Mouse (Mus musculus) frontal cortex, postnatal 25 days (tissue): ENCODE data around the gene Ank3.

Experiments used
- DNase-seq, 2 experiments: peaks; one replicate each; pipeline ENCODE4 v3.0.0; 2022; ENCODE audit warnings: low spot score in 2 of 2

The Ank3 gene

DNA sequence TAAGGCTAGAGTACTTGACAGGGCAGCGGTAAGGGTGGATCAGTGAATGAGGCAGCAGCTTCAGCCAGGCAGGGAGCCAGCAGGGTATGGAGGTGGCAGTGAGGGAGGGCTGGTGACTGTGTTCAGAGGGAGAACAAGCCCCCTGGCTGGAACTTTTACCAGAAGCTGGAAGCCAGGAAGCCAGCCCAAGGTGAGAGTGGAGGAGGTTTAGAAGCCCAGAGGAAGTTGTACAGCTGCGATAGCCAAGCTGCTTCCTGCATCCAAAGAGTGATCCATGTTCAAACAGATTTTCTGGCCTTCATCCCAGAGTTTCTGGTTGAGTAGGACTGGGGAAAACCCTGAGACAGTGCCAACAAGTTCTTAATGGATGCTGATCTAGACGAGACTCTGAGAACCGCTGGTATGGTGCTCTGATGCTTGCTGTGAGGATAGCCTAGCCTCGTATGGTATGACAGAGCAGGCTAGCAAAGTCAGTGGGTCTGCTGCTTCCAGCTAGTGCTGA is 213.3 kb downstream of the Ank3 start:
- DNase-seq: peak in 1 of 2 experiments; percentile 47

DNA sequence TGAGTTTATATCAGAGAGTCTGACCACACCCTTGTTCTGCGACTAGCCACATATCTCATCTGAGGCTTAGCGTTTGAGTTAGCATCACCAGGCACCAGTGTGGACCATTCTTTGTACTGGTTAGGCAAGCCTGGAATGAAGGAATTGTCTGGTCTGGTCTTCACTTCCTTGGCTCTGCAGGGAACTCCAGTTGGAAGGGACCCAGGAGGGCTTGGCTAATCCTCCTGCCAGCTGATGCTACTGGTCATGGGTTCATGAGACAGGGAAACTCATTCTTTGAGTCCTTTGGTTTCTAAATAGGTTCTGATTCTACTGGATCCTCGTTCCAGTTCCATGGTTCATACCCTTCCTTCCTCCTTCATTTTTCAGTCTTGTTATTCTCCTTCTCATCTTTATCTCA is 218.4 kb downstream of the Ank3 start:
- DNase-seq: no peak

GRCm38 (mm10) chr10:69617537-69618112 is 219.1 kb downstream of the Ank3 start:
- DNase-seq: no peak

GRCm38 (mm10) chr10:69620692-69621382 is 222.3 kb downstream of the Ank3 start:
- no peak for DNase-seq

GRCm38 (mm10) chr10:69627767-69628166 is 229.2 kb downstream of the Ank3 start:
- DNase-seq: no peak

DNA sequence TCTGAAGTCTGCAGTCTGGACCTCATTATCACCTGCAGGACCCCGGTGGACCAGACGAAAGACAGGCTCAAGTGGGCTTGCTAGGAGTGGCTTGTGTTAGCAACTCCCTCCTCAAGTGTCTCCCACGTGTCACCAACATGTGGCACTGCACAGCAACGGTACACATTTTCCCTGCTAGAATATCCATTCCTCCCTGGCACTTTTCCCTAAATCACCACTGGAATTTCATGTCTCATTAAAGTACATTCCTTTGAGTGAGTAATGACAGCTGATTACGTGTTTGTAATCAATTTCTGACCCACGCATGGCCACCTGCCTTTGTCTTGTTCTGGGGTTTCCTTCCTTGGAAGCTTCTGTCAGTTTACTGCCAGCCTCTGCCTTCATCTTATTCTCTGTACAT is 230.2 kb downstream of the Ank3 start:
- DNase-seq: no peak

DNA sequence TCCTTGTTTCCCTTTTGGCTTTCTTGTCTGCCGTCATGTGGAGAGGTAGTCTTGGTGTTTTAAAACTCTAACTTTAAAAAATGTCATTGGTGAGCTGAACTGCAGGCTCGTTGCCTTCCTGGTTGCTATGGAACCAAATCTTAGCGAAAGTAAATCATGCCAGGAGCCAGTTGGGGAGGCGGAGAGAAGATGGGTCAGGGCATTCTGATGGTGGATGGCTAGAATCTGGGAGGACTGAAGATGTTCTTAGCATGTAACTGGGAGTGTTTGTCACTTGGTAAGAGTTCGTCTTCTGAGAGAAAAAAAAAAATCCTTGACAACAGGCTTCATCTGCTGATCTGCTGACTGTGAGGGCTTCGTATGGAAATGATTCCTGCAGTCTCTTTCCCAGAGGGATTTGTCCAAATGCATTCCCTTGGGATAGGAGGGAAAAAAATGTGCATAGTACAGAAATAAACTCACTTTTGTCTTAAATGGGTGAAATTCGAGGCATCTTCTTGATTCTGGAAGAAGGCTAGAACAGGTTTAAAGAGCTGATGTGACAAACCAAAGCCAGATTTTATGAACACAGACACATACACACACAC is 232.3 kb downstream of the Ank3 start:
- no peak for DNase-seq

- no peak for DNase-seq
Observed at GRCm38 (mm10) chr10:69632885-69633284, 234.3 kb downstream of the Ank3 start.

GRCm38 (mm10) chr10:69634891-69635290 is 236.3 kb downstream of the Ank3 start:
- DNase-seq: no peak

DNA sequence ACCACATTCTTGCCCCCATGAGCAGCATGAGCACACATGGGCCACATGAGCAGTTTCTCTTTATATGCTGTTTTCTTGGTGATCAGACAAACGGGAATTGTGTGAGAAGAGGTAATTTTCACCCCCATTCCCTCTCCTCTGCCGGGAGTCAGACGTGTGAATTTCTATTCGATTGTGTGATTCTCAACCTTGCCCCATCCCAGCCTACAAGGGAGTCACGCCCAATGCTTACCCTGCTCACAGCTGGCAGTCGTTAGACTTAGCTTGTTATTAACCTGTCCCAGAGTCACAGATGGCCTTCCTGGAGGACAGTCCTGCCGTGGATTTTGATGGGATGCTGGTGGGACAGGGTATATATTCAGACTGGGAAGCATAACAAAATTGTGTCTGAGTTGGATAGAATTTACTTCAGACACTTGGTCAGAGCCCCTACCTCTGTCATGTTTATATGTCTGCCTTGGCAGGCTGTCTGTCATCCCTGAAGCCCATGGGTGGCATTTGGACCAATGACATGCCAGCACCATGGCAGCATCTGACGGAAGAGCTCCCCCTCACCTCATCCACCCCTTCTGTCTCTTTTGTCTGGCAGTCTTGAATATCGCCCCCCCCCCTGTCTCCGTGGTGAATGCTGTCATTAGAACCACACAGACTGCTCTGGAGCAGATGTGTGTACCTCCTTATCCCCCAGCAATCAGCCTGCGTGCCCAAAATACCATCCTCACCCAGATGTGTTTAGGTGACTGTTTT is 237.5 kb downstream of the Ank3 start:
- no peak for DNase-seq

DNA sequence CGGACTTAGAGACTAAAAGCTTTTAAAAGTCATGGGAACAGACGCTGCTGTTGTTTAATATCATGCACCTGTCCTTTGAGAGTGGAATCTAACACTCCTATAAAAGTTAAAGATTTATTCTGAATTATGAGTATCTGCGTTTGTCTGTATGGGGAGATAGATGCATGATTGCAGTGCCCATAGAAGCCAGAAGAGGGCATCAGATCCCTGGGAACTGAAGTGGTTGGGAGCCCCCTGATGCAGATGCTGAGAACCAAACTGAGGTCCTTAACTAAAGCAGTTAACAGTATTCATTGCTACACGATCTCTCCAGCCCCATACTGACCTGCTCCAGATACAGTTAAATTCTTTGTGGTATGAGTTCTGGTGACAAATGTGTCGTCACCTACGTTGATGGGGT is 240.6 kb downstream of the Ank3 start:
- DNase-seq: no peak

DNA sequence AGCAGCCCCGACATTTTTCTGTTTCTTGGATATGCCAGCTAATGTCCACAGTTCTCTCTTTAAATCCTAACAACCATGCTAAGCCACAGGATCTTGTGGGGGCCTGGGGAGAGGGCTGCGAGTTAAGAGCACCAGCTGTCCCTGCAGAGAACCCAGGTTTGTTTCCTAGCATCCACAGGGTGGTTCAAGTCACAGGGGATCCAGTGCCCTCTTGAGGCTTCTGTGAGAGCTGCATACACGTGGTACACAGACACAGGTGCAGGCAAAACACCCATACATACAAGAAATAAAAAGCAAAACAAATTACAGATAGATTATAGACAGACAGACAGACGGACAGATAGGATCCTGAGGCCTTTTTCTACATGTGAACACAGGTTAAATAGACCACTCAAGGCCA is 242.0 kb downstream of the Ank3 start:
- DNase-seq: no peak

GRCm38 (mm10) chr10:69643481-69643880 is 244.9 kb downstream of the Ank3 start:
- no peak for DNase-seq

DNA sequence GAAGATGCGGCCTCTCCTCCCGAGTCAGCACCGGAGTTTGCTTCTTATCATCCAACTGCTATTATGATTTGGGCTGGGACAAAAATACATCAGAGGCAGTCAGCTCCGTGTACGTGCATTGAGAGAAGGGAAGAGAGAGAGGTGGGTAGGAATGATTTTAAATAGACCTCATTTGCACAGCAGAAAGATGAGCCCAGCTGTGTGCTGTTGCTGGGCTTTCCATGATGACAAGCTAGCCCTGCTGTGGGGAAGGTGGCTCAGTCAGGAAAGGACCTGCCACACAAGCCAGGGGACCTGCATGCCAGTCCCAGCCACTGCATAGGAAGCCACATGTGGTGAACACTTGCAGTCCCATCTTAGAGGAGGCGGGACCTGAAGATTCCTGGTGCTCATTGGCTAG is 245.4 kb downstream of the Ank3 start:
- DNase-seq: no peak

DNA sequence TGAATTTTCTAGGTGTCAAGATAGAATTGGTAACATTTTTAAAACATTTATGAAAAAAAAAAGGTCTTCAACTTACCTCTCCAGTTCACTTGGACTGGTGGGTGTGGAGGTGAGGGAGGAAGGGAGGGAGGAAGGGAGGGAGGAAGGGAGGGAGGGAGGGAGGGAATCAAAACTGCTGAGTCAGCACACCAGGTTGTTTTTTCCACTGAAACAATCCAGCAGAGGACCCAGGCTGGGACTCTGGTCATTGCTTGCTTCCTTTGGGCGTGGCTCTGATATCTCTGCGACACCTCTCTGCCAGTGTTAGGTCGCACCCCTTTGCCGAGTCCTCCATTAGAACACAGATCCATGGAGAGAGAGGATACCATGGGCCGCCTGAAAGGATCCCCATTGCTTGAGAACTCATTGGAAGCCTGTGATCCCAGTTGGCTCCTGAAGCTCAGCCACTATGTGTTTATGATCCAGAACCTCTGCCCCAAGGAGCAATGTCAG is 246.8 kb downstream of the Ank3 start:
- DNase-seq: peak in 1 of 2 experiments; percentile 2

DNA sequence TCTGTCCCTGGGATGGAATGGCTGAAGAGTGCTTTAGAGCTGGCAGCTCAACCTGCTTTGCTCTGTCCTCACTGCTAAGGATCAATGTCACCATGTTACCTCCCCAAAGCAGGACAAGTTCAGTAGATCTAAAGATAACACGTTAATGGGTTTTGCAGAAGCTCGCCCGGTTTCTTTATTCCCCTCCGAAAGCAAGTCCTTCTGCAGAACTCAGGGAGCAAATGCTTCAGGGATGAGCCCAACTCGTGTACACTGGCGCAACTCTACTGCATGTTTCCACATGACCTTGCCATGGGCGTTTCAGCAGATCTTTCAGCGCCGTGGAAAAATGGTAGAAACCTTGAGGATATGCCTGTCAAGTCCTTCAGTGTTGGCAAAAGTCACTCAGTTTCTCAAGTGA is 247.4 kb downstream of the Ank3 start:
- no peak for DNase-seq

GRCm38 (mm10) chr10:69650074-69650473 is 251.5 kb downstream of the Ank3 start:
- no peak for DNase-seq

DNA sequence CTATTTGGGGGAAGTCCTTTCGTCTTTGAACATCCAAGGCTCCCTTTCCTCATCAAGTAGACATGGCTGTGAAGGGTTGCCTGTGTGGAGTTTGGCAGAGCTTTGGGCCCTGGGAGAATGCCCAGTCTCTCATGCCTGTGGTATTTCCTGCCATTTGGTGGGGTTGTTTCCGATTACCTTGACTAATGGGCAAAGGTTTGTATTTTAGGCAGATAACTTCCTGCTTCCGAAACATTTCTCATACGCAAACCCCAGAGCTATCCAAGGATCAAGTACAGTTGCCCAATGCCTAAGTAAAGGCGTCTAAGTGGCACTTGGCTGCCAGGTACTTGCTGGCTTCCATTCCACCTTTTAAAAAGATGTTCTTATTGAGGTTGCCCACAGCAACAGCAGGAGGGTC is 254.1 kb downstream of the Ank3 start:
- no peak for DNase-seq

- DNase-seq: no peak
Observed at GRCm38 (mm10) chr10:69653121-69653677, 254.6 kb downstream of the Ank3 start.

- no peak for DNase-seq
Observed at GRCm38 (mm10) chr10:69654176-69654575, 255.6 kb downstream of the Ank3 start.

DNA sequence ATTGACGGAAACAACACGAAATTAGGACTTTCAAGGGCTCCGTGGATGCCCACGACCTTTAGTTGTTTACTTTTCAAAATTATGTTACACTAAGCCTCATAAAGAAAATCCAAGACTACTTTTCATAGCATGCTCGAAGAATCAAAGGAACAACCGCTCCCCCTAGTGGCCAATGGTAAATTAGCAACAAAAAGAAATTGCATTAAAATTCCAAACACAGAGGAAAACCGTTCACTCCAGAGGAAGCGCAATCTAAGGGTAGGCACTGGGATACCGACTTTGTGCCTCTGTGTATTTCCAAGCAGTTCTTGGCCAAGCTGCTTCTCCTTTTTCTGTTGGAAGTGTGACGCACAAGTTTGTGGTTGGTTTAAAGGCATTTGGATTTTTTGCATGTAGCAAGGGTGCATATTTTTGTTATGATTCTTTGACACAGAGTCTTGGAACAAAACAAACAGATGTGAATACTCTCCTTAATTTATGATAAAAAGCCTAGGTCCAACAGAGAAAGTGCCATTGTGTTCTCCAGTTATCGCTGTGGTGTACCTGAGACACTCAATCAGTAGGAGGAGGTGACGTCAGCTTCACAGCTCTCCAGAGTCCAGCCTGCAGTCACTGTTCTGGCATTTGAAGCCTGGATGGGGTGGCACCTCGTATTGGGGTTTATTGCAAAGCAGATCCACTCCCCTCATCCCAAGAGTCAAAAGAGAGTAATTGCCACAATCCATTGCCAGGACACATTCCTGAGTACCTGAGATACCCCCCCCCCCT is 256.5 kb downstream of the Ank3 start:
- peak in 1 of 2 experiments; percentile 64 for DNase-seq
